Mouse (Mus musculus): ENCODE results near the gene Xrcc5. TPM values are rescaled to one million over a fixed set of nuclear protein-coding genes. Genes with fewer than 3 reads are reported as not detected.

Xrcc5 gene
- total and polyA plus RNA-seq, 3 experiments: 32.7 to 47.2 TPM; not detected in 1

DNA sequence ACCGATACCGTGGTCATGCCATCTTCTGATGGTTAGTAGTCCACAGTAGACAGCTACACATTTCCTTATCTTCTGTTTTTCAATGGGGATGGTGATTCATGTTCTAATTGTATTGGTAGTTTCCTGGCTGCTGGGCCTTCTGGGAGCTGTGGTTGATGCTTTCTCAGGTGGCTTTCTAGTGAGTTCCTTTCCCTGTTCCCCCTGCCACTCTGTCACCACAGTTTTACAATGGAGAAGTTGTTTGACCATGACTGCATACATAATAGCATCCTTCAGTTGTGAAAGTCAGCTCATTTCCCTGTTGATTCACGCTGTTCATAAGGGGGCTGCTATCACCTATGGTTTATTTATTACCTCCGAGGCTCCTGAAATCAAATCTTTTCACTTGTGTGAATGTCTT lies 53.6 kb downstream of the Xrcc5 start:
- Histone ChIP-seq H3K36me3 (ENCODE audit: control insufficient read depth in 1 of 2, insufficient read depth in 2 of 2, low read length in 2 of 2) (peaks cover 0 to 3% of the 10 kb centered on the region in 2 experiments; a peak in 1 of 4 replicates), H3K9me3 (replicated peaks; ENCODE audit: insufficient read depth, low read length) (no peaks in the 10 kb centered on the region), H3K27me3 (ENCODE audit: control insufficient read depth in 1 of 2, insufficient read depth in 2 of 2, low read length in 2 of 2) (no peaks in the 10 kb centered on the region), H3K4me3 (ENCODE audit: control insufficient read depth in 1 of 2, insufficient read depth in 1 of 2, low read depth in 2 of 2, low read length in 2 of 2) (no peak overlapping the region), H3K9ac (ENCODE audit: control insufficient read depth, low read depth, low read length, poor library complexity, severe bottlenecking) (no peak overlapping the region), H3K79me2 (ENCODE audit: control insufficient read depth, insufficient read depth, low read length, poor library complexity) (no peaks in the 10 kb centered on the region), H3K4me1 (ENCODE audit: control insufficient read depth in 1 of 2, insufficient read depth in 2 of 2, low read length in 2 of 2) (no peaks in the 10 kb centered on the region), H3K27ac (ENCODE audit: control insufficient read depth, low read depth, low read length) (no peak overlapping the region)
- TF ChIP-seq GABPA (IDR thresholded peaks at IDR 0.05; ENCODE audit: low read depth, low read length) (no peak), POLR2AphosphoS2 (IDR thresholded peaks at IDR 0.05; ENCODE audit: low read length) (no peak), TBP (IDR thresholded peaks at IDR 0.05; ENCODE audit: low read depth, low read length) (no peak), ZMIZ1 (IDR thresholded peaks at IDR 0.05; ENCODE audit: low read depth, low read length) (no peak), CHD2 (IDR thresholded peaks at IDR 0.05; ENCODE audit: low read length) (no peak), JUND (IDR thresholded peaks at IDR 0.05; ENCODE audit: low read depth, low read length) (no peak), MAX (IDR thresholded peaks at IDR 0.05; ENCODE audit: low read length) (no peak), POLR2AphosphoS5 (IDR thresholded peaks at IDR 0.05; ENCODE audit: borderline replicate concordance, low read depth, low read length) (no peak), NELFE (IDR thresholded peaks at IDR 0.05; ENCODE audit: low read depth, low read length) (no peak)
- DNase-seq (ENCODE audit: low read depth, low spot score): no peak

- Histone ChIP-seq H3K79me2 (ENCODE audit: control insufficient read depth, insufficient read depth, low read length, poor library complexity) (no peaks in the 10 kb centered on the region), H3K9ac (ENCODE audit: control insufficient read depth, low read depth, low read length, poor library complexity, severe bottlenecking) (no peak overlapping the region), H3K27me3 (ENCODE audit: control insufficient read depth in 1 of 2, insufficient read depth in 2 of 2, low read length in 2 of 2) (no peaks in the 10 kb centered on the region), H3K36me3 (ENCODE audit: control insufficient read depth in 1 of 2, insufficient read depth in 2 of 2, low read length in 2 of 2) (peaks cover 0 to 2% of the 10 kb centered on the region in 2 experiments; a peak in 2 of 4 replicates), H3K4me3 (ENCODE audit: control insufficient read depth in 1 of 2, insufficient read depth in 1 of 2, low read depth in 2 of 2, low read length in 2 of 2) (no peak overlapping the region), H3K27ac (ENCODE audit: control insufficient read depth, low read depth, low read length) (no peak overlapping the region), H3K4me1 (ENCODE audit: control insufficient read depth in 1 of 2, insufficient read depth in 2 of 2, low read length in 2 of 2) (no peaks in the 10 kb centered on the region), H3K9me3 (replicated peaks; ENCODE audit: insufficient read depth, low read length) (no peaks in the 10 kb centered on the region)
- no peak for TF ChIP-seq TBP (IDR thresholded peaks at IDR 0.05; ENCODE audit: low read depth, low read length)
- TF ChIP-seq USF1 (IDR thresholded peaks at IDR 0.05; ENCODE audit: low read depth, low read length): no peak
- TF ChIP-seq MXI1 (IDR thresholded peaks at IDR 0.05; ENCODE audit: low read depth, low read length): no peak
- TF ChIP-seq GATA1 (IDR thresholded peaks at IDR 0.05; ENCODE audit: low read depth, low read length): no peak
- no peak for TF ChIP-seq RAD21 (IDR thresholded peaks at IDR 0.05; ENCODE audit: low read depth, low read length)
- no peak for TF ChIP-seq UBTF (IDR thresholded peaks at IDR 0.05; ENCODE audit: borderline replicate concordance, insufficient read depth, low read depth, low read length)
- no peak for TF ChIP-seq JUND (IDR thresholded peaks at IDR 0.05; ENCODE audit: low read depth, low read length)
- no peak for TF ChIP-seq KAT2A (conservative IDR thresholded peaks at IDR 0.05; ENCODE audit: low read depth, low read length)
- no peak for DNase-seq (ENCODE audit: low read depth, low spot score)
Measured at GRCm38 (mm10) chr1:72364661-72365060, 57.4 kb downstream of the Xrcc5 start.

DNA sequence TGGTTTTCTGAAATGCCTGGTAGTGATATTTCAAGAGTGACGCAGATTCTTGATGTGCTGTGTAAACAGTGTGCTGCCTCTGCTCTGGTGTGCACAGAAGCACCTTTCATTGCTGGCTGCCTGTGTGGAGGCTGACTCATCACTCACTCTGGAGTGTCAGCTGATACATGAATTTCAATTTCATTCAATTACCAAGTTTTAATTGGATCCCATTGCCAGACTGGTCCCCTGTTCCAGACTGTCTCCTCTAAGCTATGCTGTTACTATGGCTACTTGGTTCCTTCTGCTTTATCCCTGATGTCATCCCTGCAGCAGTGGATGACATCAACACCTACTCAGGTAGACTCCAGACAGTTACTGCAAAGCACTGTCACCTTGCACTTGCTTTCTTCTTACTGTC lies 65.3 kb downstream of the Xrcc5 start:
- Histone ChIP-seq H3K79me2 (ENCODE audit: control insufficient read depth, insufficient read depth, low read length, poor library complexity) (no peaks in the 10 kb centered on the region), H3K9me3 (replicated peaks; ENCODE audit: insufficient read depth, low read length) (no peaks in the 10 kb centered on the region), H3K27me3 (ENCODE audit: control insufficient read depth in 1 of 2, insufficient read depth in 2 of 2, low read length in 2 of 2) (no peaks in the 10 kb centered on the region), H3K9ac (ENCODE audit: control insufficient read depth, low read depth, low read length, poor library complexity, severe bottlenecking) (no peak overlapping the region), H3K4me1 (ENCODE audit: control insufficient read depth in 1 of 2, insufficient read depth in 2 of 2, low read length in 2 of 2) (no peaks in the 10 kb centered on the region), H3K4me3 (ENCODE audit: control insufficient read depth in 1 of 2, insufficient read depth in 1 of 2, low read depth in 2 of 2, low read length in 2 of 2) (no peak overlapping the region), H3K36me3 (ENCODE audit: control insufficient read depth in 1 of 2, insufficient read depth in 2 of 2, low read length in 2 of 2) (peaks cover 0 to 5% of the 10 kb centered on the region in 2 experiments; a peak in 2 of 4 replicates), H3K27ac (ENCODE audit: control insufficient read depth, low read depth, low read length) (no peak overlapping the region)
- no peak for TF ChIP-seq CHD2 (IDR thresholded peaks at IDR 0.05; ENCODE audit: low read length)
- no peak for DNase-seq (ENCODE audit: low read depth, low spot score)

Data from MEL (cell line).